Mouse (Mus musculus) cerebellum, postnatal 14 days (tissue): ENCODE data around the gene Cdk15.

Experiments
- DNase-seq, 2 experiments: peaks; one replicate each; pipeline ENCODE4 v3.0.0; 2021; ENCODE audit warnings: mixed read lengths in 2 of 2

Cdk15 gene

DNA sequence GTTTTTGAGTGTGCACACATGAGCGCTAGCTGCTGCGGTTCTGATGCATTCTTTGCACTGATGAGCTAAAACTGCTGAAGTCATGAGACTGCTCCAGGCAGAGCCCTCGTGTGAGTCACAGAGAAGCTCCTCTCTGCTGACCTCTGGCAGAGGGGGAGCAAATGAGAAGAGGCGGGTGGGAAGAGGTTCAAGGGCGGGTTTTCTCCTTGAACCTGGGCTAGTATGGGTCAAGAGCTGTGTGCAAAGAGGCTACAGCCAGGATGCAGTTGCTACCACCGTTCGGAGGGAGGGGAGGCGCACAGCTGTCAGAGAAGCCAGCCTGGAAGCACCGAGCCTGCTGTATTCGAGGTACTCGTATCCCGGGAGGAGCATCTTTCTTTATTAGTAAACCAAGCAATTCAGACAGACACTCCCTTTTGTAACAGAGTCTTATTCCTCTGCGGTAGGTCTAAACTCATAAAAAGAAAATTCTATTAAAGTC, at the start of gene Cdk15:
Gene Cdk15 (plus strand): TSS at position 156 of the 481 bp plus-strand sequence.
- no peak for DNase-seq

DNA sequence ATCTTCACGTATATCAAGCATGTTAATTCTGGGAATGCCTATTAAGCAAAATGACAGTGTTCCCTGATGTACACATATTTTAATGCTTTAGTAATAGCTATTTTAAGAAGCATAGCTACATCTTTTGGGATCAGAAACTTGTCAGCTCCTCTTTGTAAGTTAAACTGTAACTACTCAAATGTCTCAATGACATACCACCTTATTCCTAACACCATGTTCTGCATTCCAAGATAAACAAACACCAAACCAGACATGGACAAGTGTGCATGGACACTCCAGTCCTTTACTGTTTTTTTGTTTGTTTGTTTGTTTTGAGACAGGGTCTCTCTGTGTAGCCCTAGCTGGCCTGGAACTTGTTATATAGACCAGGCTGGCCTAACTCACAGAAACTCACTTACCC, 48.4 kb upstream of the Cdk15 start:
- DNase-seq = no peak

DNA sequence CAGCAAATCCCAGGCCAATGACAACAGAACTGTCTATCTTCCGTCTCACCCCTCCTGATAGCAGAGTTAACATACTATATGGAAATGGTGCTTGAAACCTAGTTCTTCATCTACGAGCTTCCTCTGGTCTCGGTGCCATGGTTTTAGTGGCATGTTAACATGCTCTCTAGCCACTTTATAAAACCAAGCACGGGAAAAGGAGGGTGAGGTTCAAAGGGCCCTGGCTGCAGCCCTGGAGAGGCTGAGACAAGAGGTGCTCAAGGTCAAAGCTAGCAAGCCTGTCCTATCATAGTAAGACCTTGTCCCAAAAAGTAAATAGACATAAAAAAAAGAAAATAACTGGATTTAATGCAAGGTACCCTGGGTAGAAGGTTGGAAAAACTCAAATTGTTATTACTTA, 45.1 kb upstream of the Cdk15 start:
- DNase-seq = no peak

DNA sequence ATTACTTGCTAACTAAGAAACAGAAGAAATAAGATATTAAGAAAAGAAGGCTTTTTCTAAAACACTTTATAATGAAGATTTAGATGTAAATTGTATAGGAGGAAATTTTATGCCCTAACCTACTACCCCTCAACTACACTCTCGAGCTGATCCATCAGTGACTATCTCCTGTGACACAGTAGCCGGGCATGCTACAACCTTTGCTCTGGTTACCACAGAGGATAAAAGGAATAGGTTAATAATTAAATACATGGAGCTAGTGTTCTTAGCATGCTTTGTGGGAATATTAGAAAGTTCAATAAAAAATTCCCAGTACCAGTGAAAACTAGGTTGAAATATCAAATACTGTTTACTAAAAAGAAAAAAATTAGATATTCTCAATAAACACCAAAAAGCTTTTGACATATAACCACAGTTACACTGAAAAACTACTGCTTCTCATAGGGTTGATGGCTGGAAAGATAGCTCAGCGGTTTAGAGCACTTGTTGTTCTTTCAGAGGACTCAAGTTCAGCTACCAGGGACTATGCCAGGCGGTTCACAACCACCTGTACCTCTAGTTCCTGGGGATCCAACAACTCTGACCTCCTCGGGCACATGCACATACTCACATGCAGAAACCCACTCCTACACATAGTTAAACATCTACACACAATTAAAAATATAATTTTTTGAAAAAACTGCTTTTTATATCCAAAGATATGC, 44.5 kb upstream of the Cdk15 start:
- no peak for DNase-seq

DNA sequence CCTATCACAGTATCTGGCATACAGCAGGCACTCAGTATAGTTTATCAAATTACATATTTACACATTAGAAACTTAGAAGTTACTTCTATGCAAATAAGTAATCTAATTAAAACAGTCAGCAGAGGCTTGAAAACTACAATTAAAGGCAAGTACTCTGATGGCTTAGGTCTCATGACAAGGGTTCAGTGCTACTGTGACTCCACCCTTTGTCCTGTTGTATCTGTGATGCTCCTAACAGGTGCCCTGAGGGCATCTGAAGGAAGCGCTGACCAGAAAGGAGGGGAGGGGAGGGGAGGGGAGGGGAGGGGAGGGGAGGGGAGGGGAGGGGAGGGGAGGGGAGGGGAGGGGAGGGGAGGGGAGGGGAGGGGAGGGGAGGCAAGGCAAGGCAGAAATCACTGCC, 43.8 kb upstream of the Cdk15 start:
- no peak for DNase-seq

DNA sequence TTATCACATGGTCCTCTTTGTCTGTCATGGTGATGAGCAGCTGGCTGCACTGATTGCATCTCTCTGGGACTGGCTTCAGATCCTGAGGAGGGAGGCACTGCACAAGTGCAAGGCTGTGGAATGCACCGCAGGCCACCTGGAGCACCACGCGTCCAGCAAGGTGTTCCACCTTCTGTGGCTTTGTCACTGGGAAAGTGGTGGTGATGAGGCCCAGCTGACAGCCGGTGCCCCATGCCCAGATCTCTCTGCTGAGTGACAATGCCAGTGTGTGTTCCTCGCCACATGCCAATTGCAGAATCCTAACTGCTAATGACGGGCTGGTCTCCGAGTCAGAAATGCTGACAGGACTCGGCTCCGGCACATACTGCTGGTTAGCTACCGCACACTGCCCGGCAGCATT, 41.3 kb upstream of the Cdk15 start:
- DNase-seq = peak; percentile 82 to 85

DNA sequence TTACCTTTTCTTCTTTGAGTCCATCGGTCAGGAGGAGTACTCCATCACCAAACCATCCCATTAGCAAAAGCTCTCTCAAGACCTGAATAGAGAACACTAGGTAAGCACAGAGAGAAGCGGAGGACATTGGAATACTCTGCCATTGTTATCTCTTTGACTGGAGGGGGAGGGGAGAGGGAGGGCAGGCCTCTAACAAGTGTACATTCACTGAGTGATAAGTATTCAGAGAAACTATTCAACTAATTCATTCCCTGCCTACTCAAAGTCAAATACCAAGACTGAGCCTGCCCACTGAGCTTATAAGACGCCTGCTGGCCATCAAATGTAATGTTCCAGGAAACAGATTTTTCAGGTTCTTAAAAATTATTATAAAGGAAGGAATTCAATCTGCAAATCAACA, 36.3 kb upstream of the Cdk15 start:
- DNase-seq = no peak

DNA sequence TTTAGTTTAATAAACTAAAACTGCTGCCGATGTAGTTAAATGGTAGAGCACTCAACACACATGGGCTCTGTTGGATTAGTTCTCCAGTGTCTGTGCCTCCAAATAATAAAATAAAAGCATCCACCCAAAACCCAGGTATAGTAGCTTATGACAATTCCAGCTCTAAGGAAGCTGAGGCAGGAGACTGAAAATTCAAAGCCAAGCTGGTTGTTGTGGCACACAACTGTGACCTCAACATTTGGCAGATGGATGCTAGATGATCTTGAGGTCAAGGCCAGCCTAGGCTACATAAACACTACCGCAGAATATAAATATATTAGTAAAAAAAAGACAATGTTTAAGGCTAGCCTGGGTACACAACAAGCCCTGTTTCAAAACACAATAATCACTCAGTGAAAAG, 35.1 kb upstream of the Cdk15 start:
- DNase-seq = no peak

DNA sequence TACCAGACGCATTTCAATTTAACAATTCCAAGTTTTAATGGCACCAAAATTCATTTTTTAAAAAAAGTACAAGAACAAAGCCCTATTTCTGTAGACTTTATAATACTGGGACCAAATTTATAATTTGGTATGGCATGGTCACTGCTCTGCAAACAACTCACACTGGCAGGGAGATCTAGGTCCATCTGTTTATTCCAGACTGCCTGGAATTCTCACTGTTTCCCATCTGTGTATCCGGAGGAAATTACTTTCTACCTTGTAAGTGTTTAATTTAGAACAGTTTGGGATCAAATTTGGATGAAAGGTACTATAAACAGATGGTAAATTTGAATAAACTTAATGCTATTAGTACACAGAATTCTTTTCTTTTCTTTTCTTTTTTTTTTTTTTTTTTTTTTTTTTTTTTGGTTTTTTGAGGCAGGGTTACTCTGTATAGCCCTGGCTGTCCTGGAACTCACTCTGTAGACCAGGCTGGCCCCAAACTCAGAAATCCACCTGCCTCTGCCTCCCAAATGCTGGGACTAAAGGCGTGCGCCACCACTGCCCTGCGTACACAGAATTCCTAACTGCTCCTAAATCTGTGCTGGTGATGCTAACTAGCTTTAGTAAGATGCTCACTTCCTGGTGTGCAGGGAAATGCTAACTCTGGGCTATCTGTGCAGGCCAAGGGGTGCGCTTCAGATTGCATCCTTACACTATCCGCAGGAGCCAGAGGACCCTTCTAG, 34.4 kb upstream of the Cdk15 start:
- DNase-seq = peak; percentile 40 to 74

DNA sequence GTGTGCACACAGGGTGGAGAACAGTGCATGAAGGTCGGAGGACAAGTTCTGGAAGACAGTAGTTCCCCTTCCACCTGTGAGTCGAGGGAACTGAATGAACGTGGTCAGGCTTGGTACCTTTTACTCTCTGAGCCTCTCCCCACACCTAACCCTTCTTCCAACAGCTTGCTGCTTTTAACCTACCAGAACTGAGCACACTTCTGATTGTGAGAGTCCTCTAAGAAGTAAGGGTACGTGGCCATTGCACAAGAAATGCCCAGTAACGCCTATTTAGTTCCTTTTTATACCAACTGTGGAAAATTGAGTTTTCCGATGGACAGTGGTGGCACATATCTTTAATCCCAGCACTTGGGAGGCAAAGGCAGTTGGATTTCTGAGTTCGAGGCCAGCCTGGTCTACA, 28.2 kb upstream of the Cdk15 start:
- DNase-seq = no peak

DNA sequence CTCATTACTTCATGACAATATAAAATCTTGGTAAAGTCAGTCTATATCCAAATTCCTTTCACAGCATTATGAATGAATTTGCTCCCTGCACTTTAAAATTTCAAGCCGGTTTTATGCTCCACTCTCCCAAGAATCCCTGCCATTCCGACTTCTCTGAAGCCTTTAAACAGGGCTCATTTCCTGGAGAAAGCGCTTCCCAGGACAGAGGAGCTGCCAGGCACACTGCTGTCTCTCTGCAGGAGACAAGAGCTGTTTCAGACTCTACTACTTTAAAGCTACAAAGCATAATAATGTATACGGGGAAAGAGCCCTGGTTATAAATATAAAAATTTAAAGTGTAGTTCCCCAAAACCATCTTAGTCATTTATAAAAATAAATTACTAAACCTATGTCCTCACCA, 27.5 kb upstream of the Cdk15 start:
- DNase-seq = peak; percentile 58 to 79

DNA sequence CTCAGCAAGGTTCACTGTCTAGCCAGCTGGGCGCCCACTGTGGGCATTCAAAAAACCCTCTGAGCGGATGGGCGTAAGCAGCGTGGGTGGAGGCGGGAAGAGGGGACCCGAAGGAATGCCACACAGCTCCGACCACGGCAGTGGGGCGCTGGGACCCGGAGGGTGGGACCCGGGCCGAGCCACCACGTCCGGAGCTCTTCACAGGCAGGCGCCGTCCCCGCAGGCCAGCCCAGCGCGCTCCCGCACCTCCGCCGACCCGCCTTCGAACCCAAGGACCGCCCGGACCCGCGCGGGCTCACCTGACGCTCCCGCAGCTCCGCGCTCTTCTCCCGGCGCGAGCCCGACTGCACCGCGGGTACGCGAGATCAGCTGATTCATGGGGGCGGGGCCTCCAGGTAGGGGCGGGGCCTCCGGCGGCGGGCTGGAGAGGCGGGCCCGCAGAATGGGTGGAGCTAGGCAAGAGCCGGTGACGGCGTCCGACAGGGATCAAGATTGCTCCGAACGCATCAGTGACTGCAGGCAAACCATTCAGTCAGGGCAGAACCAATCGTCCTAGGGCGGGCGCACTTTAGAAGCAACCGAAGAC, 19.8 kb upstream of the Cdk15 start, which contains the start of gene Als2:
Gene Als2 (minus strand): TSS at position 376 of the 586 bp plus-strand sequence.
- DNase-seq = peak; percentile 100

DNA sequence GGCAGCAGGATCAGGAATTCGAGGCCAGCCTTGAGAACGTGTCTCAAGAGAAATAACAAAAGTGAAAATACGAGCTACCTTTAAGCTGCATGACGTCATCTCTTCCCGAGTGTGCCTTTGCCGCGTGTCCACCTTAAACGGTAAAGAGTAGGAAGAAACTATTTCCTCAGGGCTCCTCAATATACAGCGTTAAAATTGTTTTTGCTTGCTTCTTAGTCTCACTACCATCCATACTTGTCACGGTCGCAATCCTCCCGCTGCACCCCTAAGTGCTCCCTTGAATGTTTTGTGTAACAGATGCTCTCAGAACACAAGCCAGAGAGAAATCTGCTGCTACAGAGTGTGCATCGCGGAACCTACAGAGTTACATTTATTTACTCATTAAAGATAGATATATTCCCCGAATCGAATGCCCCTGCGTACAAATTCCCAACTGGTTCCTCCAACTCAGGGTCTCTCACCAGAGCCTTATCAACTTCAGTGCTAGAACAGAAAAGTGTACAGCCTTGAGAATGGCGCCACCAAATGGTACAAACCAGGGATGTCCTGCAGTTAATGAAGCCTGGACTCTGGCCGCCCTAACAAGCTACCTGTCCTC, 19.0 kb upstream of the Cdk15 start:
- DNase-seq = peak; percentile 86 to 88

DNA sequence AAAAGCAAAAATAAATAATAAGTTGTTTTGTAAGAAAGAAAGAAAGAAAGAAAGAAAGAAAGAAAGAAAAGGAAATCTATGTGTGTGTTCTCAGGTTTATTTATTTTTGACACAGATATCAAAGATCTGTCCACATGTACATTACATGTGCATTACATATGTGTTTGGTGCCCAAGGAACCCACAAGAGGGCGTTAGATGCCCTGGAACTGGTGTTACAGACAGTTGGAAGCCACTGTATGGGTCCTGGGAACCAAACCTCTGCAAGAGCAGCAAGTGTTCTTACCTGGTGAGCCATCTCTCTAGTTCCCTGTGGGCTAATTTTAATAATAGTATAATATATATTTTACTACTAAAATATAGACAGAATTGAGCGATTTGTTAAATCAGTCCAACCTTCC, 12.9 kb upstream of the Cdk15 start:
- DNase-seq = no peak

DNA sequence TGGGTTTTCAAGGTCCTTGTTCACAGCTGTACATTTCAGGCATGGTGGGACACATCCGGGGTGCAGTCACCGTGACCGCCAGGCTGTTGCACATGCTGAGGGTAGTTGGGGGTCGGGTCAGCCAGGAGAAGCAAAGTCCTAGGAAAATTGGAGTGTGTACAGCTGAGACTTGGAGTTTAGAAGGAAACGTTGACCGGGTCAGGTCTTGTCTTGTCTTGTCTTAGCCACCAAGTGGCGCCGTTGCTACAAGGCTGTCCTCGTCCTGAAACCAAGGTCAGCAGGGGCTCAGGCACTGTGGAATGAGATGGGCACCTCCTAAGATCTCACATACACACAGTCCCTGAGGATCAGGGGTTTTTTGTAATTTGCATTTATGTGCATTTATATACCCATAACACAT, 9.1 kb upstream of the Cdk15 start:
- DNase-seq = peak; percentile 84 to 86

DNA sequence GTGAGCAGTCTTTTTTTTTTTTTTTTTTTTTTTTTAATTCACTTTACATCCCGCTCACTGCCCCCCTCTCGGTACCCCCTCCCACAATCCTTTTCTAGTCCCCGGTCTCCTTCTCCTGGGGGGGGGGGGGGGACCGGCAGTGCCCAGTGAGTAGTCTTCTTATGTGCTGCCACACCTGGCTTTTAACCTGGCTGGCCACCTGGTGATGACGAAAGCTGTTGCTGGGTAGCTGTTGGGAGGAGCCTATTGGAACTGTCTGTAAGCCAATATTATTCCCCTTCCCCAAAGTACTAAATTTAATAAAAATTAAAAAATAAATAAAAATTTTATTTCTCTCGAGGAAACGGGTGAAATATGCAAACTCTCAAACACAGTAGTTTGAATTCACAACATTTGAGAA, 3.9 kb upstream of the Cdk15 start:
- DNase-seq = peak; percentile 79

DNA sequence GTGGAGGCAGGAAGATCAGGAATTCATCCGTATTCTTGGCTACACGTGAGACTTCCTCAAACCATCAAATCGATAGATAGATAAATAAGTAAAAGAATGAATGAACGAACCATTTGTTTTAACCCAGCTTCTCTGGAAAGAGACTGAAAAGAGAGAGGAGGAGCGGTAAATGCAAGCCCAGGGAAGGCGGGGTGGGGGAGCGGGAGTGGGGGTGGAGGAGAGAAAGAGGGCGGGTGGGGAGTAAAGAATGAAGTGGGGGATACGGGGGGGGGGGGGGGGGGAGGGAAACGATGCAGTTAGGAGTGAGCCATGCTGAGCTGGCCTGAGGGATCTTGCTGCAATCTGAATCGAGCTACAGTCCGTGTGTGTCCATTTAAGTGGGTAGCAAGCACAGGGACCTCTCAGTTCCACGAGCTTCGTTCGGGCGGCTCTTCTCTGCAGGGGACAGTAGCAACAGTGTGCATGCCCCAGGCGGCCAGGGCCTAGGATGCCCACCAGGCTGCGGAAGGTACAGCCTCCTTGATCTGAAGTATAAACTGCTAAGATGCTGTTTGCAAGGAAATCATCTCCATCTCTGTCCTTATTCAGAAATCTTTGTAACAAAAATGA, 3.3 kb upstream of the Cdk15 start:
- DNase-seq = peak; percentile 51 to 57

DNA sequence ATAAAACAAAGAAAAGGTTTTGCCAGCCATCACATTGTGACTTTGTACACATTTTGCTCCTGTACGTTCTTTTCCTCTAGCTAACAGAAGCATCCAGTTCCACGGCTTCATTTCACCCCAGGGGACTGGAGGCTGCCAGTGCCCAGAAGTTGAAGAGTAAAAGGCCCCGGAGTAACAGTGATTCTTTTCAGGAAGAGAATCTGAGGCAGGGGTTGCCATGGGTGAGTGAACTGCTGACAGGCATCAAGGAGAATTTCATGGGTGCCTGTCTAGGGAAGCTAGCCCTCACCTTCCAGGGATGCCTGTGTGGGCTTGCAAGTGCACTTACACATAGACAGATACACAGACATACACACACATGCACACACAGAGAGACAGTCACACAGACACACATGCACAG, 1.0 kb downstream of the Cdk15 start:
- no peak for DNase-seq

DNA sequence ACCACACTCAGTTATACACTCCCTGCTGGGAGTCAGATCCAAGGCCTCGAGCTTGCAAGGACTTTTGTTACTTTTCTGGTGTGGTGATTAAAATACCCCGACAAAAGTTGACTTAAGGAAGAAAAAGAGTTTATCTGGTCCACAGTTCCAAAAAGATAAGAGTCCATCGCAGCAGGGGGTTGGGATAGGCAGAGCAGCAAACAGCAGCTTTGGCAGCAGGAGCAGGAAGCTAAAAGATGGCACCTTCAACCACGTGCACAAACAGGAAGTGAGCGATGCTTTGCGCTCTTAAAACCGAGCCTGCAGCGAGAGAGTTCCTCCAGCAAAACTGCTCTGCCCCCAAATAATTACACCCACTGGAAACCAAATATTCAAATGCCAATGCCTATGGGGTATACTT, 12.2 kb downstream of the Cdk15 start:
- DNase-seq = no peak

DNA sequence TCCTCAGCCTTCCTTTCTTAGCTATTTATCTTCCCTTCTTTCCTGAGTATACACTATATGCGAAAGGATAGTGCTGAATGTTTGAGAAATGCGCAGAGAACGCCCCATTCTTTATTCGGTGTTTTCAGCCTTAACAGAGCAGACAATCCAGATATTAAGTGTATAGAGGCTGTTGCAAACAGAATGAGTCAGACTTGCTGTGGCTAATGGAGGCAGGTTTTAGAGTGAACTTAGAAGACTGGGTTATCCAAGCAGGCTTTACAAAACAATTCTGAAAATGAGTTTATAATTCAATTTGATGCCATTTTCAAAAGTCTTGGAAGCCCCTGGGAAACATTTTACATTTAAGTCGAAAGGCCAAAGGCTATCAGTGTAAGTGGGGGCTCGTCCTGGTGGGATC, 12.8 kb downstream of the Cdk15 start:
- DNase-seq = no peak

DNA sequence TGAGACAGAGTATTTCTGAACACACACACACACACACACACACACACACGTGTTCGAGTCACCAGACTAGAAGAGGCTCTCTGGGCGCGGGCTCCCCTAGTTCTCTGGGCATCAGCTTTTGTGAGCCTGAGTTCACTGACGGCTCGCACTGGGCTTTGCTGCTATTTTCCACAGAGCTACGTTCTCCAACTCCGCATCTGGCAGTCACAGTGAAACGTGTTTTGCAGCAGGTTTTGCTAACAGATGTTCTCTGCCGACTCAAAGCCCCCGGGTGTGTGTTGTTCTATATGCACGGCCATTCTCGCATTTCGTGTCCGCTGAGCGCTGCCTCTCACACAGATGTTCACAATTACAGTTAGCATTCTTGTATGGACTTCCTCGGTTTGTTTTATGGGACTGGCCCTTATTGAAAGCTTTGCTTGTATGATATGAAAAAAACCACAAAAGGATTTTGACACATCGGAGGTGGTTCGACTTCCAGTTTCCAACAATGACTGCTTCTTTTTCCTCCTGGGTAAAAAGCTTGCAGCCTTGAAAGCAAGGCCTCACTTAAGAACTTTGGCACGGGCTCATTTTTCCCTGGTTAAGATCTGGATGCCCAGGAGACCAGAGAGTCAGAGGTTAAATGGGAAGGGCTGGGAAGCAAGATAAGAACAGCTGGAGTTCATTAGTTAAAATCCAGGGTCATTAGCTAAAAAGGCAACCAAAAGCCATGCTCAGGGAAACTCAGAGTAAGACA, 13.4 kb downstream of the Cdk15 start:
- DNase-seq = no peak

DNA sequence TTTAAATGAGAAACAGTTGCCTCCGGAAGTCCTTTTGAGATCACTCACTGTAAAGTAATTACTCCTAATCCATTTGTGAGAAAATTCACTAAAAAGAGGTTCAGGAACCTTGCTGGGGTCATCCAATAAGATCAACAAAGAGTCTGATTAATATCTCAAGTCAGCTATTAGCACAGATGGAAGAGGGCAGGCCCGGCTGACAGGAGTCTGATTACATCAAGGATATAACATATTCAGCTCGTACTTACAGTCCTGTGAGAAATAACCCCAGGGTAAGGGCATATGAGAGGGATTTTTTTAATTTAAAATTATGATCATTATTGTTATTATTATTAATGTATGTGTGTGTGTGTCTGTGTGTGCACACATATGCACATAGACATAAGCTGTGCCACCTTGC, 15.5 kb downstream of the Cdk15 start:
- DNase-seq = no peak
